Mouse (Mus musculus) CD4-positive naive resting alpha-beta T cell, adult 76 days (primary cell): Measurements from ENCODE around the gene Copb1. TPM values are rescaled to one million over a fixed set of nuclear protein-coding genes. Genes with fewer than 3 reads are reported as not detected.

Experiments
- total RNA-seq: library from RNA; stranded (reverse); gene quantifications from one replicate; pipeline ENCODE4 v1.2.4, GENCODE M21; 2023

Copb1 gene
- total RNA-seq: 87.1 TPM

DNA sequence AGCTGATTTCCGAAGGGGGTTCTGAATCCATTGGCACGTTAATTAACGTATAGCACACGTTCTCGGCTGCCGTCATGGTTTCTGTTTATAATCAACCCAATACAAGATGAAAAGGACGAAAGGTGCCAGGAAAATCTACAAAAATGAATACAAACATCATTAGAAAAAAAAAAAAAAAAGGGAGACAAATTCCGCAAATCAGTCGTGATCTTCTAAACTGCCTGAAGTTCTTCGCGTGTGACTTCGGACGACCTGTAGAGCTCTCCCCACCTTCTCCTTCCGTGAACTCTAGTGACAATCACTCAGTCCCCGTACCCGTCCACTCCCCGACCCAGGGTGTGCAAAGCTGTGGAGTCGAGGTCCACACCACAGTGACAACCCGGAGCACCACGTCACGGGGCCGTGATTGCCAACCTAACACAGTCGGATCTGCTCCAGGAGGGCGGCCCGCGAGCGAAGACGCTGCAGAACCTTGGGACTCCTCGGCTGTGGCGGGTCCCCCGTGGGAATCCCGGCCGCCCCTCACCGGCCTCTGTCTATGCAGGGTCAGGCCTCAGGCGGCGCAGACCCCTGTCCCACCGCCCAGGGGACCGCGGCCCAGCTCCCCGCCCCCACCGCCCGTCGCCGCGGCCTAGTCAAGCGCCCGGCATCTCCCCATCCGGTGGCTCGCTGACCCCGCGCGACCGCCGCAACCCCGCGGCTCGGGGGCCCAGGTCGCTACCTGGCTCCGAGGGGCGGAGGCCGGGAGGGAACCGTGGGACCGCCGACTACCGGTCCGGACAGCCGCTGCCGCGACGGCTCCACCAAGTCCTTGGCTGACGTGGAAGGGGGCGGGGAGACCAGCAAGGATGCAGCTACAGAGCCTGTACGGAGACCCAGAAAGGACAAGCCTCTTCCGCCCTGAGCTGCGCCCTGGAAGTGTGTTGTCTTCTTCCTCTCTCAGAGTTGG lies at the start of gene Copb1:
Gene Copb1 (minus strand): TSS at position 827 of the 949 bp plus-strand sequence.

DNA sequence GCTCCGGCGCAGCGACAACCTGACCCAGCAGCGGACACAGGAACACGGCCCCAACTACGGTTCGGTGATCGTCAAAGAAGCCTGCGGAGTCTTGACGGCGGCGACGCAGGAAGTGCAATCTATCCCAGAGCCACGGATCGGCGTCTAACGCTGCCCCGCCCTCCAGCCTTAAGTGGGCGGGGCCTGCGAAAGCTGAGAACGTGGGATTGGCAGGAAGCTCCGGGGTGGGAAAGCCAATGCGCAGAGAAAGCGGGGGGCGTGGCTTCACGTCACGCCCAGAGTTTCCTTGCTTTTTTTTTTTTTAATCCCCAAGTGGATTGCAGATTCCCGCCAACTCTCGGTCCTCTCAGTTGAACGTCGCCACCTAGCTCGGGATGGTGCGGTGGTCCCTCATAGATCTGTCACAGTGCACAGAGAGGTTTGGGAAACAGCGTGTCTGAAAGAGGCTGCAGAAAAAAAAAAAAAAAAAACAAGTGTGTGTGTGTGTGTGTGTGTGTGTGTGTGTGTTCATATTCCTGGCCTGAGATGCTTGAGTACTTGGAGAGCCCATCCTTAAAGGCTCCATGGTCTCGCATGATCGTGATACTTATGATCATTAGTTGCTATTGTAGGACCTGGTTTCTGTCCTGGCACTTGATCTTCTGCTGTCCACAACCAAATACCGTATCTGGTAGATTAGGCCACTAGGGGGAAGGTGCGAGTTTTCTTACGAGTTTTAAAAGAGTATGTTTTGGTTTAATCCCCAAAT lies 21.7 kb upstream of the Copb1 start, which contains the start of gene Psma1:
Gene Psma1 (minus strand): TSS at position 114 of the 748 bp plus-strand sequence.

Other genes with a start within 250 kb of the Copb1 start
- gene Rras2, start 136.9 kb downstream of the Copb1 start, total RNA-seq: 124 TPM
- gene Psma1, start 21.4 kb upstream of the Copb1 start, total RNA-seq: 80.4 TPM
- gene Pde3b, start 160.6 kb upstream of the Copb1 start, total RNA-seq: 119 TPM